Mouse (Mus musculus): ENCODE data around the gene Zic4. TPM values are rescaled to one million over a fixed set of nuclear protein-coding genes. Genes with fewer than 3 reads are reported as not detected.

Gene Zic4
- polyA plus RNA-seq, 1 experiment = not detected

DNA sequence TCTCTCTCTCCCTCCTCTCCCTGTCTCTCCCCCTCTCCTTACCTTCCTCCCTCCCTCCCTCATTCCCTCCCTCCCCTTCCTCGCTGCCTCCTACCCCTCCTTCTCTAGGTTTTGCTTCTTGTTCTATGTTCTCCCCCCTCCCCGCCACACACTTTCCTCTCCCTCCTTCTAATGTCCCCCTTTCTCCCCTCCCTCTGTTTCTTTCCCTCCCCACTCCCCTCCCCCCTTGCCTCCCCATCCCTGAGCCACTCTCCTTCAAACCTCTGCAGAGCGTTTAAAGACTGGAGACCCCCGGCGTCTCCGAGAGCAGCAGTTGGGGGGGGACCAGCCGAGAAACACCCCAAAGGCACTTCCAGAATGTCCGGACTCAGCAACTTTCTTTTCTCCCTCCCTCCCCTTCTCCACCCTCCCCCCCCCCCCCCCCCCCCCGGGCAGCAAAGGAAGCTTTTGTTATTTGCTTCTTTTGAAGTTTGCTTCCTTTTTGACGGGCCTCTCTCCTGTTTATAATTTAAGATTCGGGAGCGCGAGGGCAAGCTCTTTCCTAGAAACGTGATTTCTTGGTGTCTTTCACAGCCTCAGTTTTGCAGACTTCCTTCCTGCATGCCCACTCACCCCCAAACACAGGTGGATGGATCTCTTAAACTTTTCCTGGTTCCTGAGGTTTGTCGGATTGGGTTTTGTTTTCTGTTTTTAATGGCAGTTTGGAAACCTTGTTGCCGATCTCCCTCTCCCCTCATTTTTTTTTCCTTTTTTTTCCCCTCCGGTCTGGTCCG, 4.2 kb downstream of the Zic4 start:
- TF ChIP-seq POLR2A (IDR thresholded peaks at IDR 0.05; ENCODE audit: insufficient read depth, low read depth, low read length) = no peak
- no peak for TF ChIP-seq CTCF (IDR thresholded peaks at IDR 0.05; ENCODE audit: insufficient read depth, low read depth, low read length)
- 9% methylated on average over 18 of the region's 18 CpGs for WGBS
- H3K27ac ChIP-seq (ENCODE audit: insufficient read depth, low read depth, low read length) = peak overlapping the region; percentile 52; the same call in 1 of the 2 replicates
- H3K4me3 ChIP-seq (ENCODE audit: insufficient read depth, low read depth, low read length) = peak overlapping the region; percentile 57
- peaks cover 4% of the 10 kb centered on the region; the same call in 1 of the 2 replicates for H3K4me1 ChIP-seq (ENCODE audit: control insufficient read depth, insufficient read depth, low read length)

DNA sequence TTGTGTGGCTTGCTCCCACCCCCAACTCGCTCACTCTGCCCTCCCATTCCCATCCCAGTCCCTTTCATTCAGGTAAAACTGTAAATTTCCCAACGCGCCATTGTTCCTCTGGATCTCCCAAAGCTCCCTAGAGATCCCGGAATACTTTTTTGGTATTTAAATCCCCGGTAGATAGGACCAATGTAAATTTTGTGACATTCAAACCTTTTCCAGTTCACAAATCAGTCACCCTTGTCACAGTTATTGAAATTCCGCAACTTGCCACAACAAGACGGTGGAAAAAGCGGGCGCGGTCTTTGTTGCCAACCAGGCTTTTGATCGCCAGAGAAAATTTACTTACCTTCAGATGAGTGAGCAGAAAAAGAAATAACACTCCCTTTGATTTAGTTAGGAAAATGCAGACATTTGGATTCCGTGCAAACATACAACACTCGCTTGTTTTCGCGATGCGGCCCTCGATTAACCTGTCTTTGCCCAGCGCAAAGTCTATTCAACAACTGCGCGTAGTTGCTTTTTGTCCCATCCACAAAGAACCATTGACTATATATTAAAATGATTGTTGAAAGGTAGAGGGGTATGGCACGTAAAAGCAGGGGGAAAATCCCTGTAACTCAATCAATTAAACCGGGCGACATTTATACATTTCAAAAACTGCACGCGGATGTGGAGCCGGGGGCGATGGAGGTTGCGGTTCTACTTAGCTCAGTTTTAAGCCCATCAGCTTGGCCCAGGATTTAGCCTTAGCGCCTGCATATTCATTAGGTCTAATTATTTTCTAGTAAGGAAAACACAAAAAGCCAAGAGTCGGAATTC, 5.0 kb downstream of the Zic4 start:
- peak overlapping the region; percentile 53; the same call in 1 of the 2 replicates for H3K27ac ChIP-seq (ENCODE audit: insufficient read depth, low read depth, low read length)
- WGBS = 17% methylated on average over 30 of the region's 30 CpGs
- H3K4me3 ChIP-seq (ENCODE audit: insufficient read depth, low read depth, low read length) = peak overlapping the region; percentile 30
- H3K4me1 ChIP-seq (ENCODE audit: control insufficient read depth, insufficient read depth, low read length) = peaks cover 4% of the 10 kb centered on the region; the same call in 1 of the 2 replicates
- no peak for TF ChIP-seq CTCF (IDR thresholded peaks at IDR 0.05; ENCODE audit: insufficient read depth, low read depth, low read length)
- TF ChIP-seq POLR2A (IDR thresholded peaks at IDR 0.05; ENCODE audit: insufficient read depth, low read depth, low read length) = no peak

DNA sequence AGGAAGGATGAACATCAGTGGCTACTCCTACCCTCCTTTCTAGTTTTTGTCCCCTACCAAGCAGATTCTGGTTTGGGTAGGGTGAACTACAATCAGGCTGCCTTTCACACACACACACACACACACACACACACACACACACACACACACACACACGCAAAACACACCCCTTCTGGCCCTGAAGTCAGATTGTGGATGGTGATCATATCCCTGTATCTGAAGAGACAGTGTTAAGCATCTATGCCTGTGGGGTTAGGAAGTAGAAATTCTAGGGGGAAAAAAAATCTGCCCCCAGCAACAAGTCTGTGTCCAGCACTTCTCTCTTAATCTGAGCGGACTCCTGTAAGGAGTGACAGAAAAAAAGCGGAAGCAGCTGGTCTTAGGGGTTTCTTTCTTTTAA, 5.9 kb downstream of the Zic4 start:
- H3K4me1 ChIP-seq (ENCODE audit: control insufficient read depth, insufficient read depth, low read length) = peaks cover 4% of the 10 kb centered on the region; the same call in 1 of the 2 replicates
- WGBS = 40% methylated on average over 3 of the region's 3 CpGs
- TF ChIP-seq CTCF (IDR thresholded peaks at IDR 0.05; ENCODE audit: insufficient read depth, low read depth, low read length) (no peak), POLR2A (IDR thresholded peaks at IDR 0.05; ENCODE audit: insufficient read depth, low read depth, low read length) (no peak)
- 0 out of 2 replicates have a peak overlapping the region, but pooled peaks have one; percentile 53 for H3K27ac ChIP-seq (ENCODE audit: insufficient read depth, low read depth, low read length)
- no peak overlapping the region for H3K4me3 ChIP-seq (ENCODE audit: insufficient read depth, low read depth, low read length)

DNA sequence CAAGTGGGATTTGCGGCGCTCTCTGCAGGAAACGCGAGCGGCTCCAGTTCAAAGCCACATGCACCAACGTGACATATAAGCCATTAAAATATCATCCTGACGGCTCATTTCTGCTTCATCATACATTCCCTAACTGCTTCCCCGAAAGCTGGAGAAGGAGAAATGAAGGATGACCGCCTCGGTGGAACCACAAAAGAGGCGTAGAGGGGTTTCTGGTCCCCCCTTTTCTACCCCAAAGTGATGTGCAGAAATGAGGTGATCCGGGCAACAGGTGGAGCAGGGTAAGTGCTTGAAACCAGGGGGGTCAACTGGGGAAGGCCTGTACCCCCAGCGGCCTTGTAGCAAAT, 6.7 kb downstream of the Zic4 start:
- Histone ChIP-seq H3K27ac (ENCODE audit: insufficient read depth, low read depth, low read length) (0 out of 2 replicates have a peak overlapping the region, but pooled peaks have one; percentile 4), H3K4me3 (ENCODE audit: insufficient read depth, low read depth, low read length) (no peak overlapping the region), H3K4me1 (ENCODE audit: control insufficient read depth, insufficient read depth, low read length) (peaks cover 4% of the 10 kb centered on the region; the same call in 1 of the 2 replicates)
- WGBS = 46% methylated on average over 13 of the region's 13 CpGs
- TF ChIP-seq CTCF (IDR thresholded peaks at IDR 0.05; ENCODE audit: insufficient read depth, low read depth, low read length) = no peak

GRCm38 (mm10) chr9:91369293-91369991, 7.2 kb downstream of the Zic4 start:
- Histone ChIP-seq H3K4me1 (ENCODE audit: control insufficient read depth, insufficient read depth, low read length) (peaks cover 4% of the 10 kb centered on the region; the same call in 1 of the 2 replicates), H3K27ac (ENCODE audit: insufficient read depth, low read depth, low read length) (0 out of 2 replicates have a peak overlapping the region, but pooled peaks have one; percentile 20), H3K4me3 (ENCODE audit: insufficient read depth, low read depth, low read length) (peak overlapping the region; percentile 9; the same call in 1 of the 2 replicates)
- no peak for TF ChIP-seq POLR2A (IDR thresholded peaks at IDR 0.05; ENCODE audit: insufficient read depth, low read depth, low read length)
- no peak for TF ChIP-seq CTCF (IDR thresholded peaks at IDR 0.05; ENCODE audit: insufficient read depth, low read depth, low read length)
- 54% methylated on average over 26 of the region's 26 CpGs for WGBS

DNA sequence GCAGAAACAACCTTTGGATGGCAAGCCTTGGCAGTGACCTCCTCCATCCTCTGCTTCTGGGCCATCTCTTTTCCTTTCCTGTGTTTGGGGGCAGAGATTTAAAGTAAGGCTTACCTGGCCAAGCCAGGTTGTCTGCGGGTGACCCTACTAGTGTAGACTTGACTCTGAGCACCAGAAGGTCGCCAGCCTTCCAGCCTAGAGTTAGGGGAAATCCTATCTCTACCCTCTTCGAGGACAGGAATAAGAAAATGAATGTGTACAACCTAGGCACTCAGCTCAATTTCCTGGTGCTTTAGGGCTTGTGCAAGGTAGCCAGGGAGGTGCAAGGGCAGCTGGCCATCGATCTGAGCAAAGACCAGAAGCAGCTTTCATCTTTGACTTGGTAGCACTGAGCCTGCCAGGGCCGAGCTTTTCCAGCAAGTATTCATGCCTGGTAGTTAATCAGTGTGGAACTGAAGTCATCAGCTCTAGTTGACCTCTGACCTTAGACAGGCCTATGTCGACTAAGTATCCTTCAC, 8.0 kb downstream of the Zic4 start:
- 55% methylated on average over 6 of the region's 6 CpGs for WGBS

DNA sequence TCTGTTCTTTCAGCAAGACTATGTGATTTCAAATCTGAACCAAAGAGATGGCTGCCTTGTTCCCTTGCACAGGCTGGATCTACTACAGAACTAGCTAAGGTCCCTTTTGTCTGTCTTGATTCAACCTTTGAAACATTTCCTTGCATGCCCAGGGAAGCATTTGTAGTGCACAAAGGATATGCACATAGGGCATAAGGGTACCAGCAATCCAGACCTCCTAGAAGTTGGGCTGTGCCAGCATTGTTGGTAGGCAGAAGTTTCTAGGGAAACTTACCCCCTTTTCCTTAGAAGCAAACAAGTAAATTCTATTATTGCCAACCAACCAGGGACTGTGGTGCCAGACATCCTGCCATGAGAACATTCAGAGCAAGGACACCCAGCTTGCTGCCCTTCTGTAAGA, 8.8 kb downstream of the Zic4 start:
- TF ChIP-seq POLR2A (IDR thresholded peaks at IDR 0.05; ENCODE audit: insufficient read depth, low read depth, low read length) (no peak), CTCF (IDR thresholded peaks at IDR 0.05; ENCODE audit: insufficient read depth, low read depth, low read length) (no peak)
- no peak overlapping the region for H3K27ac ChIP-seq (ENCODE audit: insufficient read depth, low read depth, low read length)
- H3K4me1 ChIP-seq (ENCODE audit: control insufficient read depth, insufficient read depth, low read length) = no peaks in the 10 kb centered on the region
- H3K4me3 ChIP-seq (ENCODE audit: insufficient read depth, low read depth, low read length) = no peak overlapping the region

More for the DNA sequence above, 8.0 kb downstream of the Zic4 start:
- Histone ChIP-seq H3K27ac (ENCODE audit: insufficient read depth, low read depth, low read length) (0 out of 2 replicates have a peak overlapping the region, but pooled peaks have one; percentile 20), H3K4me1 (ENCODE audit: control insufficient read depth, insufficient read depth, low read length) (peaks cover under 1% of the 10 kb centered on the region; the same call in 1 of the 2 replicates), H3K4me3 (ENCODE audit: insufficient read depth, low read depth, low read length) (no peak overlapping the region)
- TF ChIP-seq POLR2A (IDR thresholded peaks at IDR 0.05; ENCODE audit: insufficient read depth, low read depth, low read length) (no peak), CTCF (IDR thresholded peaks at IDR 0.05; ENCODE audit: insufficient read depth, low read depth, low read length) (no peak)

- TF ChIP-seq POLR2A (IDR thresholded peaks at IDR 0.05; ENCODE audit: insufficient read depth, low read depth, low read length) = no peak
- TF ChIP-seq CTCF (IDR thresholded peaks at IDR 0.05; ENCODE audit: insufficient read depth, low read depth, low read length) = no peak
- Histone ChIP-seq H3K27ac (ENCODE audit: insufficient read depth, low read depth, low read length) (no peak overlapping the region), H3K4me1 (ENCODE audit: control insufficient read depth, insufficient read depth, low read length) (no peaks in the 10 kb centered on the region), H3K4me3 (ENCODE audit: insufficient read depth, low read depth, low read length) (no peak overlapping the region)
- WGBS = 60% methylated on average over 4 of the region's 4 CpGs
These were observed 9.4 kb downstream of the Zic4 start for GRCm38 (mm10) chr9:91371608-91372007.

Data from olfactory bulb, adult 2 months (tissue).